Mouse (Mus musculus) heart, adult 2 months (tissue): ENCODE data around the gene Gabarap.
"Not testable (repeated sequence)": the region's sequence is repeated elsewhere in the genome, so short reads cannot be mapped to it uniquely, and the experiment has no call there.

Source experiments
- CTCF ChIP-seq: fragments of 200-600 bp; IDR thresholded peaks from 2 replicates; pipeline ENCODE4 v1.8.1; 2022; ENCODE audit warnings: antibody characterized with exemption, mild to moderate bottlenecking, moderate library complexity
- POLR2A ChIP-seq: fragments of 200-500 bp; IDR thresholded peaks from 2 replicates; pipeline ENCODE4 v1.6.1; 2011; ENCODE audit warnings: mild to moderate bottlenecking, low read depth, low read length, control low read depth; ENCODE audit not compliant: insufficient read depth

- TF ChIP-seq CTCF, POLR2A: not testable (repeated sequence)
Observed at GRCm38 (mm10) chr11:69955618-69956017, 35.3 kb upstream of the Gabarap start.
